Mouse (Mus musculus) CH12.LX (cell line): ENCODE measurements around the gene Trim33. TPM values are rescaled to one million over a fixed set of nuclear protein-coding genes. Genes with fewer than 3 reads are reported as not detected.

ENCODE experiments used
- DNase-seq: peaks from one replicate; pipeline ENCODE4 v3.0.0-alpha.2; 2013; ENCODE audit errors: extremely low read depth
- H3K27ac ChIP-seq: 2 replicates; pipeline ENCODE4 v1.5.1; 2012; ENCODE audit warnings: low read depth, mild to moderate bottlenecking, control low read depth, moderate library complexity; ENCODE audit not compliant: insufficient read depth
- H3K27me3 ChIP-seq: replicated peaks from 2 replicates; pipeline ENCODE3; 2012; ENCODE audit warnings: inconsistent platforms
- H3K36me3 ChIP-seq, 2 experiments: replicated peaks in 1 of 2; 2 replicates each; pipeline versions ENCODE3 to v1.6.1; 2012; ENCODE audit warnings: inconsistent platforms in 1 of 2, low read length in 1 of 2, mild to moderate bottlenecking in 1 of 2, mixed read lengths in 1 of 2, moderate library complexity in 1 of 2; ENCODE audit not compliant: control insufficient read depth in 1 of 2, insufficient read depth in 1 of 2
- H3K4me1 ChIP-seq, 2 experiments: 2 replicates each; pipeline ENCODE4 v1.6.1; 2012; ENCODE audit warnings: inconsistent platforms in 1 of 2, moderate library complexity in 1 of 2; ENCODE audit not compliant: insufficient read depth in 2 of 2, control insufficient read depth in 1 of 2
- H3K4me2 ChIP-seq: 2 replicates; pipeline ENCODE4 v1.6.1; 2012; ENCODE audit warnings: low read depth, mild to moderate bottlenecking, control low read depth; ENCODE audit not compliant: poor library complexity, insufficient read depth, severe bottlenecking
- H3K4me3 ChIP-seq, 3 experiments: fragments of 150-350 bp in 1 of 3; sonication (generic) in 1 of 3; replicated peaks in 1 of 3; 2 replicates each; pipeline versions ENCODE3 to v1.5.1; 2011 to 2012; ENCODE audit warnings: low read depth in 2 of 3, low read length in 2 of 3, mild to moderate bottlenecking in 2 of 3, moderate library complexity in 2 of 3, control low read depth in 1 of 3, improper control_type of control experiment in 1 of 3, inconsistent platforms in 1 of 3, mixed read lengths in 1 of 3; ENCODE audit not compliant: poor library complexity in 1 of 3
- H3K79me2 ChIP-seq: replicated peaks from 2 replicates; pipeline ENCODE4 v1.6.1; 2012; ENCODE audit warnings: mild to moderate bottlenecking, moderate library complexity; ENCODE audit not compliant: control insufficient read depth, poor library complexity, insufficient read depth, severe bottlenecking; ENCODE audit errors: extremely low read depth
- H3K9ac ChIP-seq: 2 replicates; pipeline ENCODE4 v1.6.1; 2012; ENCODE audit warnings: low read depth, mild to moderate bottlenecking, control low read depth, moderate library complexity; ENCODE audit not compliant: insufficient read depth
- H3K9me3 ChIP-seq: replicated peaks from 2 replicates; pipeline ENCODE3; 2012; ENCODE audit warnings: low read length, inconsistent platforms, mixed read lengths
- BHLHE40 ChIP-seq: IDR thresholded peaks from 2 replicates; pipeline ENCODE4 v1.6.1; 2011; ENCODE audit warnings: mild to moderate bottlenecking, low read depth, low read length, improper control_type of control experiment
- CHD2 ChIP-seq: IDR thresholded peaks from 2 replicates; pipeline ENCODE4 v1.6.1; 2011; ENCODE audit warnings: low read length, improper control_type of control experiment
- ELF1 ChIP-seq: IDR thresholded peaks from 2 replicates; pipeline ENCODE4 v1.6.1; 2014; ENCODE audit warnings: low read depth, mild to moderate bottlenecking, inconsistent platforms, low read length, improper control_type of control experiment
- EP300 ChIP-seq: IDR thresholded peaks from 2 replicates; pipeline ENCODE4 v1.6.1; 2011; ENCODE audit warnings: low read length, improper control_type of control experiment
- HCFC1 ChIP-seq: IDR thresholded peaks from 2 replicates; pipeline ENCODE4 v1.6.1; 2012; ENCODE audit warnings: low read depth, mild to moderate bottlenecking, inconsistent platforms, low read length, improper control_type of control experiment
- IRF4 ChIP-seq: IDR thresholded peaks from 2 replicates; pipeline ENCODE4 v1.6.1; 2014; ENCODE audit warnings: low read depth, mild to moderate bottlenecking, inconsistent platforms, low read length, improper control_type of control experiment
- JUN ChIP-seq: IDR thresholded peaks from 2 replicates; pipeline ENCODE4 v1.6.1; 2011; ENCODE audit warnings: low read depth, mild to moderate bottlenecking, low read length, improper control_type of control experiment, moderate library complexity; ENCODE audit not compliant: insufficient read depth
- MAFK ChIP-seq: IDR thresholded peaks from 2 replicates; pipeline ENCODE4 v1.6.1; 2011; ENCODE audit warnings: low read length, improper control_type of control experiment; ENCODE audit not compliant: insufficient replicate concordance
- MAX ChIP-seq: IDR thresholded peaks from 2 replicates; pipeline ENCODE4 v1.6.1; 2011; ENCODE audit warnings: low read length, improper control_type of control experiment
- NELFE ChIP-seq: IDR thresholded peaks from 2 replicates; pipeline ENCODE4 v1.6.1; 2011; ENCODE audit warnings: low read depth, low read length, improper control_type of control experiment
- POLR2A ChIP-seq: IDR thresholded peaks from 2 replicates; pipeline ENCODE4 v1.6.1; 2011; ENCODE audit warnings: low read depth, mild to moderate bottlenecking, improper control_type of control experiment, low read length
- POLR2AphosphoS2 ChIP-seq: IDR thresholded peaks from 2 replicates; pipeline ENCODE4 v1.6.1; 2011; ENCODE audit warnings: low read depth, low read length, improper control_type of control experiment
- RAD21 ChIP-seq: IDR thresholded peaks from 2 replicates; pipeline ENCODE4 v1.6.1; 2011; ENCODE audit warnings: low read depth, mild to moderate bottlenecking, low read length, improper control_type of control experiment, moderate library complexity
- ZMIZ1 ChIP-seq: IDR thresholded peaks from 2 replicates; pipeline ENCODE4 v1.6.1; 2012; ENCODE audit warnings: low read depth, mild to moderate bottlenecking, inconsistent platforms, low read length, improper control_type of control experiment
- dilution Hi-C: fragments of 300-500 bp; cut with MboI; formaldehyde crosslinking; loops from 2 replicates; pipeline ENCODE4 v1.14.3; 2020; ENCODE audit warnings: low sequenced_read_pairs; ENCODE audit not compliant: extremely low pct_unique_long_range_greater_than_20kb, extremely low pct_ligation_motif_present
- in situ Hi-C: fragments of 300-500 bp; cut with MboI; formaldehyde crosslinking; loops from 3 replicates; pipeline ENCODE4 v1.14.3; 2019; ENCODE audit warnings: low sequenced_read_pairs, low pct_ligation_motif_present, low pct_unique_long_range_greater_than_20kb, mixed read lengths
- polyA plus RNA-seq: library from polyadenylated mRNA; unstranded; fragments of >175 nt; gene quantifications from 2 replicates; pipeline ENCODE4 v1.2.1, GENCODE M21; 2012; ENCODE audit warnings: low read depth; ENCODE audit not compliant: insufficient read length
- total RNA-seq, 2 experiments: library from RNA; depleted of rRNA; stranded (reverse); fragments of 300-350 nt in 1 of 2; fragments of >200 nt in 1 of 2; gene quantifications; 2 replicates each; pipeline ENCODE4 v1.2.3; 2012 to 2014

Gene Trim33
- total and polyA plus RNA-seq, 3 experiments, result 11.7 to 29.3 (median 28.1) TPM

DNA sequence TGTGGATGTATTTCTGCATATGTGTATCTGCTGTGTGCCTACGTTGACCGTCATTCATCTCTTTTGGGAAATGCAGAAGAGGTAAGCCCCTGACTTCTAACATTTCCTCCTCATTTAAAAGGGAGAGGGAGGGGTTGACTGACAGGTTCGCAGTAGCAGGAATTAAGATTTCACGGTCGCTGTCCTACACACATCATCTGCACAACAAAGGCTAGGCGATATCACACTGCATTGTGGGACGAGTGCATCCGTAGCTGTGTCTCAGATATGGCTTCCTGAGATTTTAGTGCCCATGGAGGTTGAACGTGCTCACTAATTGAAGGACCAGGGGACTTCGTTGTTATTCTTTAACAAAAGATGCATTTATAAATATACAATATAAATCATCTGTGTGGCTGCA lies 123.1 kb downstream of the Trim33 start:
- Histone ChIP-seq H3K27me3 (no peaks in the 10 kb centered on the region), H3K27ac (no peak overlapping the region), H3K9me3 (no peaks in the 10 kb centered on the region), H3K36me3 (no peaks in the 10 kb centered on the region), H3K9ac (no peak overlapping the region), H3K4me2 (no peak overlapping the region), H3K79me2 (no peaks in the 10 kb centered on the region), H3K4me3 (no peak overlapping the region), H3K4me1 (peaks cover 13 to 33% of the 10 kb centered on the region in 2 experiments)
- dilution Hi-C loops (no loop called here), in situ Hi-C loops (no loop called here)
- TF ChIP-seq MAX (no peak), RAD21 (no peak), ZMIZ1 (no peak), NELFE (no peak), ELF1 (no peak), MAFK (no peak), POLR2AphosphoS2 (no peak), POLR2A (no peak)
- no peak for DNase-seq

DNA sequence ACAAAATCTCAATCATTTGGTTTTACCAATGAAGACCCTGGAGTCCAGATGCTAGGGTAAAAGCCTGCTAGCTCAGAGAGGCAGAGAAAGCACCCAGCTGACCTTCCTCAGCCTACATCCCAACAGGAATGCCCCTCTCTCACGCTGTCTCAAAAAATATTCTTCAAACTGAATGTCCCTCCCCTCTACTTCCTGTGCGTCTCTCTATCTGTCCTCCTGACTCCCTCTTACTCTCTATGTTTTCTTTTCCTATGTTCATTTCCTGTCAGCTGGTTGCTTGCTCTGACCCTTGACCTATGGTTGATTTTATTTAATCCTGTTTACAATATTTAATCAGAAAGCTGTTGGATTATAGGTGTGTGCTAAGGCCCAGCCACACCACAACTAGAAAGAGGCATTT lies 126.0 kb downstream of the Trim33 start:
- in situ Hi-C loops, result no loop called here
- Histone ChIP-seq H3K27ac (no peak overlapping the region), H3K27me3 (no peaks in the 10 kb centered on the region), H3K79me2 (no peaks in the 10 kb centered on the region), H3K9me3 (no peaks in the 10 kb centered on the region), H3K4me1 (peaks cover 13 to 34% of the 10 kb centered on the region in 2 experiments), H3K4me3 (no peak overlapping the region), H3K4me2 (no peak overlapping the region), H3K36me3 (no peaks in the 10 kb centered on the region), H3K9ac (no peak overlapping the region)
- DNase-seq, result no peak
- dilution Hi-C loops, result no loop called here
- no peak for TF ChIP-seq IRF4
- no peak for TF ChIP-seq CHD2
- no peak for TF ChIP-seq EP300
- peak; percentile 48 for TF ChIP-seq HCFC1

DNA sequence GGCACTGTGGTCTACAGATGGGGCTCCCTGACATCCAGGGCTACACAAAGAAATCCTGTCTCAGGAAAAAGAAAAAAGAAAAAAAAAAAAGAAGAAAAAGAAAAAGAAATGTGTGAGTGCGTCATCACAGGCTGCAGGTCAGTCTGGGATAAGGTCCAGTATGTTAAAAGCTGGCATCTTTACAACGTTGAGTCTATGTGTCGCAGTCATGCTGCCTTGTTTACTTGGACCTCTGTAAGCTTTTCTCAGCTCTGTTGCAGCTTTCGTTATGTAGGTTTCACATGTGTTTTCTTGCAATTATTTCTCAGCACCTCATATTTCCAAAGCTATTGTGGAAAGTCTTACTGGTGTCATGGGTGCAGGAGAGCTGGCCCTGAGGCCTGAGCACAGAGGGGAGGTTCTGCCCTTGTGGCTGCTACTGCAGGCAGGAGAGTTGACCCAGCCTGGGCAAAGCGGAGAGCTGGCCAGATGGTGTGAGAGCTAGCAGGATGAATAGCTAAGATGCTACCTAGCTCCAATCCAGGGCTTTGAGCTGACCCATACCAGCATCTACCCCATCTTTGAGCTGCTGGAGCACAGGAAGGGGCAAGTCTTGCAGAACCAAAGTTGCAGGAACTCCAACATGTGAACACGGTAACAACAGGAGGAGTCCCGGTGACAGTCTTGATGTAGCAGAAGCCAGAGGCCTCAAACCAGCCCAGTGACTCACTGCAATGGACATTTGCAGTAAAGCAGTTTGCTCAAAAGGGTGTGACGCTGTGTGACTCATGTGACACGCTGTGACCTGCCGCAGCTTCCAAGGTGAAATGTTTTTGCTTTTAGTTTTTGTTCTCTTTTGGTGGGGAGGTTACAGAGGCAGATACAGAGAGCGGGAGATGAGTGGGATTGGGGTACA lies 127.0 kb downstream of the Trim33 start:
- H3K27ac ChIP-seq, result no peak overlapping the region

More for the DNA sequence above, 127.0 kb downstream of the Trim33 start:
- H3K36me3 ChIP-seq, result no peaks in the 10 kb centered on the region
- TF ChIP-seq JUN (no peak), MAX (no peak), BHLHE40 (peak; percentile 47)
- TF ChIP-seq, all 38 proteins: peak for 1
- H3K79me2 ChIP-seq, result no peaks in the 10 kb centered on the region
- DNase-seq, result peak; percentile 23
- H3K4me3 ChIP-seq, result no peak overlapping the region
- dilution Hi-C loops, result no loop called here
- no peaks in the 10 kb centered on the region for H3K9me3 ChIP-seq
- H3K4me1 ChIP-seq, result peaks cover 13 to 30% of the 10 kb centered on the region in 2 experiments
- H3K27me3 ChIP-seq, result no peaks in the 10 kb centered on the region
- no peak overlapping the region for H3K9ac ChIP-seq
- 0 out of 2 replicates have a peak overlapping the region, but pooled peaks have one; percentile 5 for H3K4me2 ChIP-seq
- in situ Hi-C loops, result no loop called here

Other genes starting within 250 kb of the Trim33 start
- 49.7 and 52.5 TPM in 2 replicates for gene Nras, start 221.0 kb upstream of the Trim33 start, total RNA-seq (2012; rRNA removed)
- gene Nras, start 221.0 kb upstream of the Trim33 start, total RNA-seq (2014; rRNA removed), result 47.7 and 48.2 TPM in 2 replicates
- 69.1 and 79.3 TPM in 2 replicates for gene Nras, start 221.0 kb upstream of the Trim33 start, polyA plus RNA-seq
- not detected in 2 replicates for gene Ampd1, start 205.3 kb upstream of the Trim33 start, total RNA-seq (2012; rRNA removed)
- gene Ampd1, start 205.3 kb upstream of the Trim33 start, total RNA-seq (2014; rRNA removed), result not detected in 2 replicates
- gene Ampd1, start 205.3 kb upstream of the Trim33 start, polyA plus RNA-seq, result 0.19 and 0.38 TPM in 2 replicates
- gene Dennd2c, start 176.7 kb upstream of the Trim33 start, total RNA-seq (2012; rRNA removed), result 0.13 and 0.21 TPM in 2 replicates
- 0.19 and 0.26 TPM in 2 replicates for gene Dennd2c, start 176.7 kb upstream of the Trim33 start, total RNA-seq (2014; rRNA removed)
- gene Dennd2c, start 176.7 kb upstream of the Trim33 start, polyA plus RNA-seq, result 0.27 and 0.30 TPM in 2 replicates
- gene Bcas2, start 107.6 kb upstream of the Trim33 start, total RNA-seq (2012; rRNA removed), result 65.3 and 77.6 TPM in 2 replicates
- gene Bcas2, start 107.6 kb upstream of the Trim33 start, total RNA-seq (2014; rRNA removed), result 126 and 138 TPM in 2 replicates
- gene Bcas2, start 107.6 kb upstream of the Trim33 start, polyA plus RNA-seq, result 111 and 130 TPM in 2 replicates